Mouse (Mus musculus) gastrocnemius, postnatal 14 days (tissue): ENCODE data around the gene Hist1h1c. TPM values are rescaled to one million over a fixed set of nuclear protein-coding genes. Genes with fewer than 3 reads are reported as not detected.
"Not testable (repeated sequence)": the region's sequence is repeated elsewhere in the genome, so short reads cannot be mapped to it uniquely, and the experiment has no call there.

ENCODE experiments used
- DNase-seq: peaks from one replicate; pipeline ENCODE4 v3.0.0; 2021; ENCODE audit warnings: mixed read lengths
- intact Hi-C: fragments of 180-260 bp; cut with DNase I; formaldehyde crosslinking; loops from one replicate; pipeline ENCODE4 v1.15.1; 2025; ENCODE audit warnings: low total_unique reads
- total RNA-seq, 2 experiments: library from RNA; stranded (reverse); gene quantifications; 2 replicates each; pipeline ENCODE4 v1.2.3; 2021

Hist1h1c gene
- total RNA-seq, 2 experiments from 2014 or later = 258 to 269 TPM

GRCm38 (mm10) chr13:23742007-23742406, 3.4 kb downstream of the Hist1h1c start:
- DNase-seq = no peak
- intact Hi-C loops = no loop called here

GRCm38 (mm10) chr13:23743215-23743614, 4.6 kb downstream of the Hist1h1c start:
- intact Hi-C loops = no loop called here
- no peak for DNase-seq

GRCm38 (mm10) chr13:23743963-23744362, 5.4 kb downstream of the Hist1h1c start:
- intact Hi-C loops = no loop called here

GRCm38 (mm10) chr13:23744421-23745380, 6.1 kb downstream of the Hist1h1c start:
- DNase-seq = no peak
- intact Hi-C loops = no loop called here

More at GRCm38 (mm10) chr13:23743963-23744362, 5.4 kb downstream of the Hist1h1c start:
- DNase-seq = no peak

- intact Hi-C loops = no loop called here
- peak; percentile 71 for DNase-seq
These were observed 7.0 kb downstream of the Hist1h1c start, which contains the start of gene Hist1h3c for GRCm38 (mm10) chr13:23745381-23746161. Gene Hist1h3c (minus strand): TSS chr13:23745602.

- DNase-seq = peak; percentile 52
- intact Hi-C loops = not testable (repeated sequence)
These were observed 7.8 kb downstream of the Hist1h1c start, which contains the start of gene Hist1h2bb for GRCm38 (mm10) chr13:23746201-23747080. Gene Hist1h2bb (plus strand): TSS chr13:23746734.

GRCm38 (mm10) chr13:23747081-23747891, 8.7 kb downstream of the Hist1h1c start:
- intact Hi-C loops = no loop called here
- DNase-seq = no peak

- no peak for DNase-seq
- intact Hi-C loops = no loop called here
These were observed 9.3 kb downstream of the Hist1h1c start for GRCm38 (mm10) chr13:23747892-23748288.

GRCm38 (mm10) chr13:23749563-23750121, 11.0 kb downstream of the Hist1h1c start:
- intact Hi-C loops = no loop called here
- no peak for DNase-seq

- intact Hi-C loops, DNase-seq: not testable (repeated sequence)
These were observed 12.3 kb downstream of the Hist1h1c start, which contains the start of gene Hist1h2ab for GRCm38 (mm10) chr13:23750839-23751477. Gene Hist1h2ab (plus strand): TSS chr13:23751126.

GRCm38 (mm10) chr13:23751478-23751956, 12.9 kb downstream of the Hist1h1c start:
- DNase-seq = no peak
- intact Hi-C loops = no loop called here

GRCm38 (mm10) chr13:23752067-23752741, 13.6 kb downstream of the Hist1h1c start, which contains the start of gene Hist1h3b:
Gene Hist1h3b (plus strand): TSS chr13:23752267.
- peak; percentile 79 for DNase-seq
- intact Hi-C loops = not testable (repeated sequence)

- DNase-seq = no peak
- intact Hi-C loops = no loop called here
These were observed 14.1 kb downstream of the Hist1h1c start for GRCm38 (mm10) chr13:23752742-23753172.

- intact Hi-C loops = no loop called here
- no peak for DNase-seq
These were observed 14.9 kb downstream of the Hist1h1c start for GRCm38 (mm10) chr13:23753314-23754078.

- DNase-seq = no peak
- intact Hi-C loops = no loop called here
These were observed 16.4 kb downstream of the Hist1h1c start for GRCm38 (mm10) chr13:23755000-23755399.

- peak; percentile 63 for DNase-seq
- intact Hi-C loops = no loop called here
These were observed 18.2 kb downstream of the Hist1h1c start, which contains the start of gene Hist1h4b for GRCm38 (mm10) chr13:23756790-23757189. Gene Hist1h4b (plus strand): TSS chr13:23757013.
